In genomic region chr5:76529040-76529703, GRCm38 (mm10) we compare ENCODE assay signal across 8 mouse cellular contexts. TPM values are rescaled to one million over a fixed set of nuclear protein-coding genes. Genes with fewer than 3 reads are reported as not detected.
A peak's percentile ranks its signal among the peaks of the same experiment; 100 is the strongest.
DNase-seq lines count a peak whose midpoint lies in the region; ATAC-seq and TF ChIP-seq lines count a peak whose summit lies in the region.

Gene Exoc1, plus strand, starts transcription at chr5:76529311.

- H3K27me3 ChIP-seq in hindbrain, embryonic 10.5 days (ENCODE audit: insufficient read depth, poor library complexity, severe bottlenecking): no peaks in the 10 kb centered on the region
- no peaks in the 10 kb centered on the region for H3K27me3 ChIP-seq in lung, postnatal 0 days (replicated peaks; ENCODE audit: insufficient read depth, low read length)

- no peaks in the 10 kb centered on the region for H3K9me3 ChIP-seq in hindbrain, embryonic 10.5 days
- no peaks in the 10 kb centered on the region for H3K9me3 ChIP-seq in lung, postnatal 0 days (ENCODE audit: low read length)

- peak within 1 kb of the TSS; percentile 88 for H3K27ac ChIP-seq in hindbrain, embryonic 10.5 days
- peak within 1 kb of the TSS; percentile 89 for H3K27ac ChIP-seq in lung, postnatal 0 days (ENCODE audit: low read length)

- peak; percentile 94 for DNase-seq in MN1 (ENCODE audit: low spot score)
- peak; percentile 97 for DNase-seq in cerebellum, adult 9-10 months
- DNase-seq in hindbrain, embryonic 10.5 days (ENCODE audit: low spot score): peak; percentile 97
- DNase-seq in layer of hippocampus, adult 9-11 months: peak; percentile 96
- peak; percentile 99 for DNase-seq in lung, postnatal 0 days (ENCODE audit: low spot score)
- DNase-seq in ovary, postnatal 14 days (ENCODE audit: low spot score): peak; percentile 89
- DNase-seq in thymus, postnatal 14 days: peak; percentile 93

- H3K36me3 ChIP-seq in hindbrain, embryonic 10.5 days: peaks cover 12% of the 10 kb centered on the region
- no peaks in the 10 kb centered on the region for H3K36me3 ChIP-seq in lung, postnatal 0 days (ENCODE audit: insufficient read depth, low read length)

- TF ChIP-seq CTCF in lung, postnatal 0 days (IDR thresholded peaks at IDR 0.05): no peak; the same call in 1 of the 2 replicates

- WGBS in hindbrain, embryonic 10.5 days: under 1% methylated on average over 39 of the region's 39 CpGs
- under 1% methylated on average over 39 of the region's 39 CpGs for whole genome bisulfite sequencing in lung, postnatal 0 days

- H3K4me2 ChIP-seq in lung, postnatal 0 days (replicated peaks; ENCODE audit: low read depth, low read length): peak within 1 kb of the TSS; percentile 73

- peak; percentile 100 for ATAC-seq in frontal cortex, adult (ENCODE audit: low TSS enrichment)
- peak; percentile 100 for ATAC-seq in lung, postnatal 0 days

- H3K9ac ChIP-seq in lung, postnatal 0 days (replicated peaks; ENCODE audit: low read depth): peak within 1 kb of the TSS; percentile 70

- H3K4me1 ChIP-seq in hindbrain, embryonic 10.5 days (replicated peaks): peaks cover 16% of the 10 kb centered on the region
- H3K4me1 ChIP-seq in lung, postnatal 0 days (ENCODE audit: insufficient read depth, low read depth, low read length): peaks cover 4% of the 10 kb centered on the region; the same call in 1 of the 2 replicates

- H3K4me3 ChIP-seq in hindbrain, embryonic 10.5 days: peak within 1 kb of the TSS; percentile 93
- peak within 1 kb of the TSS; percentile 72 for H3K4me3 ChIP-seq in lung, postnatal 0 days (ENCODE audit: low read depth, low read length)

- no peak; the same call in none of the 2 replicates for TF ChIP-seq EP300 in lung, postnatal 0 days (IDR thresholded peaks at IDR 0.05)

RNA-seq across cellular contexts. Expression of gene Exoc1, which starts in this region (rescaled TPM):
- 38.8 and 47.9 TPM in 2 replicates for polyA plus RNA-seq in hindbrain, embryonic 10.5 days (2016; fragmentation: Nextera tagmentation; extraction: Ambion mirVana)
- 13.9 and 14.0 TPM in 2 replicates for polyA plus RNA-seq in lung, postnatal 0 days (2015; fragmentation: Nextera tagmentation; extraction: Ambion mirVana)

Comparison
In these comparisons a context has a peak if more than half of its experiments do, and no peak if none do; other contexts are left out.
1. Peak in every context shown above with its lines: DNase-seq, ATAC-seq, H3K4me3 ChIP-seq and H3K27ac ChIP-seq.